Mouse (Mus musculus): ENCODE results near the gene Cox6a2.
"Not testable (repeated sequence)": the region's sequence is repeated elsewhere in the genome, so short reads cannot be mapped to it uniquely, and the experiment has no call there.

Cox6a2 gene

GRCm38 (mm10) chr7:128235481-128235880, 29.3 kb upstream of the Cox6a2 start:
- no peak for DNase-seq (ENCODE audit: low spot score in 2 of 2)

- no peak for DNase-seq (ENCODE audit: low spot score in 2 of 2)
Measured at GRCm38 (mm10) chr7:128234796-128235195, 28.6 kb upstream of the Cox6a2 start.

- no peak for DNase-seq (ENCODE audit: low spot score in 2 of 2)
Measured at GRCm38 (mm10) chr7:128231741-128232140, 25.6 kb upstream of the Cox6a2 start.

- DNase-seq (ENCODE audit: low spot score in 2 of 2): no peak
Measured at GRCm38 (mm10) chr7:128220936-128221335, 14.7 kb upstream of the Cox6a2 start.

- DNase-seq (ENCODE audit: low spot score in 2 of 2): no peak
Measured at GRCm38 (mm10) chr7:128219952-128220351, 13.8 kb upstream of the Cox6a2 start.

GRCm38 (mm10) chr7:128209826-128210225, 3.6 kb upstream of the Cox6a2 start:
- no peak for DNase-seq (ENCODE audit: low spot score in 2 of 2)

GRCm38 (mm10) chr7:128208187-128208586, 2.0 kb upstream of the Cox6a2 start:
- no peak for DNase-seq (ENCODE audit: low spot score in 2 of 2)

- DNase-seq (ENCODE audit: low spot score in 2 of 2): no peak
Measured at GRCm38 (mm10) chr7:128205695-128206094, 492 bp downstream of the Cox6a2 start.

GRCm38 (mm10) chr7:128204179-128204578, 2.0 kb downstream of the Cox6a2 start:
- no peak for DNase-seq (ENCODE audit: low spot score in 2 of 2)

- no peak for DNase-seq (ENCODE audit: low spot score in 2 of 2)
Measured at GRCm38 (mm10) chr7:128203071-128203470, 3.1 kb downstream of the Cox6a2 start.

- DNase-seq (ENCODE audit: low spot score in 2 of 2): no peak
Measured at GRCm38 (mm10) chr7:128201607-128202006, 4.6 kb downstream of the Cox6a2 start.

GRCm38 (mm10) chr7:128181691-128182090, 24.5 kb downstream of the Cox6a2 start:
- DNase-seq (ENCODE audit: low spot score in 2 of 2): no peak

GRCm38 (mm10) chr7:128180546-128180945, 25.6 kb downstream of the Cox6a2 start:
- no peak for DNase-seq (ENCODE audit: low spot score in 2 of 2)

GRCm38 (mm10) chr7:128180126-128180525, 26.1 kb downstream of the Cox6a2 start:
- no peak for DNase-seq (ENCODE audit: low spot score in 2 of 2)

GRCm38 (mm10) chr7:128178385-128178784, 27.8 kb downstream of the Cox6a2 start:
- DNase-seq (ENCODE audit: low spot score in 2 of 2): no peak

- DNase-seq (ENCODE audit: low spot score in 2 of 2): no peak
Measured at GRCm38 (mm10) chr7:128169996-128170395, 36.2 kb downstream of the Cox6a2 start.

GRCm38 (mm10) chr7:128166391-128166790, 39.8 kb downstream of the Cox6a2 start:
- DNase-seq (ENCODE audit: low spot score in 2 of 2): no peak

GRCm38 (mm10) chr7:128164001-128164400, 42.2 kb downstream of the Cox6a2 start:
- DNase-seq (ENCODE audit: low spot score in 2 of 2): no peak

GRCm38 (mm10) chr7:128158688-128159354, 47.4 kb downstream of the Cox6a2 start:
- not testable (repeated sequence) for DNase-seq (ENCODE audit: low spot score in 2 of 2)
